Mouse (Mus musculus) right cerebral cortex, postnatal 10 days (tissue): Measurements from ENCODE around the gene Nuak2.

Experiments
- DNase-seq, 2 experiments: peaks; one replicate each; pipeline ENCODE4 v3.0.0; 2021; ENCODE audit warnings: low spot score in 2 of 2

The Nuak2 gene

DNA sequence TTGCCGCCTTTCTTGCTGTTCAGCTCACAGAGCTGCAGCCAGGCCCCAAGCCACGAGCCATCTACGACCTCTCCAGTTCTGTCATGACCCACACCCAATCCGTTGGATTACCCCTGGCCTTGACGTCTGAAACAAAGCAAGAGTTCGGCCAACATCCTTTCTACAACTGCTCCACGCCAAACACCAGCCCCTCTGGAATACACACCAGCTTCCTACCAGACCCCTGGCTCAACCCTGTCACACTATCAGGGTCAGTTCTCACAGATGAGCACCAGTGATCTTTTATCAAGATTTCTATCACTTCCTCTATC is 61.1 kb downstream of the Nuak2 start:
- DNase-seq, result no peak

DNA sequence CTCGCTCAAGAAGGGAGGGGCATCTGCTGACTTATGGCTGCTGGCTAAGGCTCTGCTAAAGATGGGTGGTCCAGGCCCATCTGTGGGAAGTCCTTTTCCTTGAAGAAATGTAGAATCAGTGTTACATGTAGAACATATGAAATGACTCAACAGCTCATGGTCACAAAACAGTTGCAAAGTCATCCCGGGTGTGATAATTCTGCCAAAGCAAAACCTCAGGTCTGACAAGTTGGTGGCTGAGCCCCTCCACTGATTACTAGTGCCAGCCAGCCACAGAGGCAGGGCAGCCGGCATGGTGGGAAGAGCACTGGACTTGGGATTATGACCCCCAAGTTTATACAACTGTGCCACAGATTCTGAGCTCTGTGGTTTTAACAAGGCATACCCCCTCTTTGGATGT is 61.9 kb downstream of the Nuak2 start:
- no peak for DNase-seq

DNA sequence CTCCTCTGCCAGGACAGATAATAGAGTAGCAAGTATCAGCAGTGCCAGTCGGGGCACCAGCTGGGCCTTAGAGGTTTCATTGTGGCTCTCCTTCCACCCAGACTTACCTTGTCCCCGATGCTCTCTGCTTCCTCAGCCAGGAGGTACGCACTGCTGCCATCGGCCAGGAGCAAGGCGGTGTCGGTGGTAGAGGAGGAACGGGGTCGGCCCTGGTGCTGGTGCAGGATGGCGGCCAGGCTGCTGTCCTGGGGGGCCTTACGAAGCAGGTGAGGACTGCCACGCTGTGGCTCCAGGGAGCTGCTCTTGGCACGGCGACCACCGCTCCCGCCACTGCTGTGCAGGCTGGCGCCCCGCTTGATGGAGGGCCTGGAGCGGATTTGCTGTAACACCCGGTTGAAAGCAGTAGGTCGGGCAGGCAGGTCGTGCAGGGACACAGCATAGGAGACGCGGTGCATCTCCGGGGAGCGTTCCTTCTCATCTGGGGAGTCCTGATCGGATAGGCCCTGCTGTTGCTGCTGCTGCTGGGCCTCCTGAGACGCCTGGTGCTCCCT is 64.7 kb downstream of the Nuak2 start:
- no peak for DNase-seq

DNA sequence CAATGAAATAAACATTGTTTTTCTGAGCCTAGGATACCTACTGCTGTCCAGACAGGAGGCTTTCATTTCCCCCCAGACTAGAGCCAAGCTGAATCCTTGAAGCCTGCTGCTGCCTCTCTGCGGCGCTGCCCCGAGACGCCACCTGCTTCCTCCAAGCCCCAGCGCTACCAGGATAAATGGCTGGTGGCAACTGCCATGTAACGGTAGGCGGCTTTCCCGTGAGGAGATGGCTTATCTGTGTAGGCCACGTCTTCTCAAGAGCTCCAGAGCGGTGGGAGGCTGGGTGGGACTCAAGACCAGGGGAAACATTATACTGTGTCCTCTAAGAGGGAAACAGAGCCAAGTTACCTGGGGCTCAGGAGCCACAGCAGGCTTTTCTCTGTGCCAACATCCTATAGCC is 66.0 kb downstream of the Nuak2 start:
- DNase-seq, result no peak
